Mouse (Mus musculus): ENCODE measurements around the gene Rgs11. TPM values are rescaled to one million over a fixed set of nuclear protein-coding genes. Genes with fewer than 3 reads are reported as not detected.
A peak's percentile ranks its signal among the peaks of the same experiment; 100 is the strongest.
"Not testable (repeated sequence)": the region's sequence is repeated elsewhere in the genome, so short reads cannot be mapped to it uniquely, and the experiment has no call there.

Gene Rgs11
- polyA plus RNA-seq (2015; fragmentation: Nextera tagmentation; extraction: Ambion mirVana), result 2.0 and 3.0 TPM in 2 replicates

- 4% methylated on average over 22 of the region's 22 CpGs for WGBS
- H3K4me1 ChIP-seq (replicated peaks), result peaks cover 28% of the 10 kb centered on the region
- H3K9me3 ChIP-seq, result no peaks in the 10 kb centered on the region
- peak within 1 kb of the TSS; percentile 93 for H3K4me2 ChIP-seq (replicated peaks)
- peaks cover 72% of the 10 kb centered on the region for H3K27me3 ChIP-seq
- peak within 1 kb of the TSS; percentile 59 for H3K4me3 ChIP-seq (replicated peaks)
- H3K9ac ChIP-seq (replicated peaks), result peak within 1 kb of the TSS; percentile 17
- no peak for ATAC-seq
- H3K27ac ChIP-seq, result no peak within 1 kb of the TSS
- H3K36me3 ChIP-seq, result peaks cover 6% of the 10 kb centered on the region
Measured at GRCm38 (mm10) chr17:26202737-26203136, at the start of gene Rgs11. Gene Rgs11, plus strand, starts transcription at chr17:26202951.

- Histone ChIP-seq H3K9ac (replicated peaks) (no peak overlapping the region), H3K27ac (no peak overlapping the region), H3K4me2 (replicated peaks) (no peak overlapping the region), H3K36me3 (0 out of 2 replicates have a peak, but pooled peaks cover 4% of the 10 kb centered on the region), H3K4me3 (replicated peaks) (no peak overlapping the region), H3K9me3 (no peaks in the 10 kb centered on the region), H3K27me3 (no peaks in the 10 kb centered on the region), H3K4me1 (replicated peaks) (no peaks in the 10 kb centered on the region)
- ATAC-seq, result no peak
- 90% methylated on average over 1 of the region's 1 CpGs for WGBS
Measured at GRCm38 (mm10) chr17:26162736-26163135, 40.0 kb upstream of the Rgs11 start.

GRCm38 (mm10) chr17:26168039-26168438 lies 34.7 kb upstream of the Rgs11 start:
- Histone ChIP-seq H3K4me2 (replicated peaks) (no peak overlapping the region), H3K27me3 (no peaks in the 10 kb centered on the region), H3K9me3 (no peaks in the 10 kb centered on the region), H3K4me3 (replicated peaks) (no peak overlapping the region), H3K36me3 (0 out of 2 replicates have a peak, but pooled peaks cover 8% of the 10 kb centered on the region), H3K9ac (replicated peaks) (no peak overlapping the region), H3K27ac (no peak overlapping the region), H3K4me1 (replicated peaks) (no peaks in the 10 kb centered on the region)
- no peak for ATAC-seq
- 96% methylated on average over 2 of the region's 2 CpGs for WGBS

GRCm38 (mm10) chr17:26175248-26175647 lies 27.5 kb upstream of the Rgs11 start:
- not testable (repeated sequence) for H3K4me3 ChIP-seq (replicated peaks); H3K4me2 ChIP-seq (replicated peaks); ATAC-seq; H3K9me3 ChIP-seq; H3K9ac ChIP-seq (replicated peaks); H3K27ac ChIP-seq; H3K27me3 ChIP-seq; H3K4me1 ChIP-seq (replicated peaks)
- 92% methylated on average over 2 of the region's 2 CpGs for WGBS
- H3K36me3 ChIP-seq, result peaks cover 51% of the 10 kb centered on the region

GRCm38 (mm10) chr17:26178611-26179010 lies 24.1 kb upstream of the Rgs11 start:
- Histone ChIP-seq H3K27ac (no peak overlapping the region), H3K27me3 (no peaks in the 10 kb centered on the region), H3K36me3 (peaks cover 61% of the 10 kb centered on the region), H3K9ac (replicated peaks) (no peak overlapping the region), H3K4me1 (replicated peaks) (no peaks in the 10 kb centered on the region), H3K9me3 (no peaks in the 10 kb centered on the region), H3K4me3 (replicated peaks) (no peak overlapping the region), H3K4me2 (replicated peaks) (no peak overlapping the region)
- ATAC-seq, result no peak

- ATAC-seq, result no peak
- no peak overlapping the region for H3K9ac ChIP-seq (replicated peaks)
- no peak overlapping the region for H3K4me2 ChIP-seq (replicated peaks)
- H3K4me3 ChIP-seq (replicated peaks), result no peak overlapping the region
- no peaks in the 10 kb centered on the region for H3K27me3 ChIP-seq
- no peaks in the 10 kb centered on the region for H3K9me3 ChIP-seq
- no peaks in the 10 kb centered on the region for H3K4me1 ChIP-seq (replicated peaks)
- H3K36me3 ChIP-seq, result peaks cover 63% of the 10 kb centered on the region
- H3K27ac ChIP-seq, result no peak overlapping the region
- 95% methylated on average over 3 of the region's 3 CpGs for WGBS
Measured at GRCm38 (mm10) chr17:26181179-26181578, 21.6 kb upstream of the Rgs11 start.

GRCm38 (mm10) chr17:26187592-26187991 lies 15.2 kb upstream of the Rgs11 start:
- Histone ChIP-seq H3K4me3 (replicated peaks) (no peak overlapping the region), H3K9ac (replicated peaks) (no peak overlapping the region), H3K27me3 (no peaks in the 10 kb centered on the region), H3K36me3 (peaks cover 97% of the 10 kb centered on the region), H3K9me3 (no peaks in the 10 kb centered on the region), H3K27ac (no peak overlapping the region), H3K4me1 (replicated peaks) (no peaks in the 10 kb centered on the region), H3K4me2 (replicated peaks) (no peak overlapping the region)
- ATAC-seq, result no peak
- 97% methylated on average over 5 of the region's 5 CpGs for WGBS

- Histone ChIP-seq H3K4me2 (replicated peaks) (no peak overlapping the region), H3K27me3 (no peaks in the 10 kb centered on the region), H3K4me1 (replicated peaks) (no peaks in the 10 kb centered on the region), H3K9ac (replicated peaks) (no peak overlapping the region), H3K9me3 (no peaks in the 10 kb centered on the region), H3K27ac (no peak overlapping the region), H3K36me3 (peaks cover 97% of the 10 kb centered on the region), H3K4me3 (replicated peaks) (no peak overlapping the region)
- whole genome bisulfite sequencing, result 93% methylated on average over 11 of the region's 11 CpGs
- ATAC-seq, result no peak
Measured at GRCm38 (mm10) chr17:26188091-26188805, 14.5 kb upstream of the Rgs11 start.

- WGBS, result 92% methylated on average over 7 of the region's 7 CpGs
Measured at GRCm38 (mm10) chr17:26191486-26191885, 11.3 kb upstream of the Rgs11 start.

GRCm38 (mm10) chr17:26192481-26193190 lies 10.1 kb upstream of the Rgs11 start:
- H3K9me3 ChIP-seq, result no peaks in the 10 kb centered on the region
- H3K4me2 ChIP-seq (replicated peaks), result no peak overlapping the region
- no peak for ATAC-seq
- H3K9ac ChIP-seq (replicated peaks), result no peak overlapping the region
- H3K27ac ChIP-seq, result no peak overlapping the region
- no peak overlapping the region for H3K4me3 ChIP-seq (replicated peaks)
- no peaks in the 10 kb centered on the region for H3K4me1 ChIP-seq (replicated peaks)
- 98% methylated on average over 15 of the region's 15 CpGs for WGBS
- H3K27me3 ChIP-seq, result no peaks in the 10 kb centered on the region
- H3K36me3 ChIP-seq, result peaks cover 100% of the 10 kb centered on the region

More at GRCm38 (mm10) chr17:26191486-26191885, 11.3 kb upstream of the Rgs11 start:
- not testable (repeated sequence) for H3K9ac ChIP-seq (replicated peaks); H3K4me1 ChIP-seq (replicated peaks); H3K4me2 ChIP-seq (replicated peaks); H3K27me3 ChIP-seq; ATAC-seq; H3K27ac ChIP-seq; H3K4me3 ChIP-seq (replicated peaks); H3K9me3 ChIP-seq
- H3K36me3 ChIP-seq, result peaks cover 99% of the 10 kb centered on the region

- 81% methylated on average over 4 of the region's 4 CpGs for WGBS
- no peak within 1 kb of the TSS for H3K9ac ChIP-seq (replicated peaks)
- H3K9me3 ChIP-seq, result no peaks in the 10 kb centered on the region
- peaks cover 54% of the 10 kb centered on the region for H3K27me3 ChIP-seq
- H3K4me1 ChIP-seq (replicated peaks), result peaks cover 28% of the 10 kb centered on the region
- H3K4me3 ChIP-seq (replicated peaks), result no peak within 1 kb of the TSS
- H3K27ac ChIP-seq, result no peak within 1 kb of the TSS
- ATAC-seq, result no peak
- peaks cover 44% of the 10 kb centered on the region for H3K36me3 ChIP-seq
- H3K4me2 ChIP-seq (replicated peaks), result no peak within 1 kb of the TSS
Measured at GRCm38 (mm10) chr17:26198892-26199291, 3.9 kb upstream of the Rgs11 start, which contains the start of gene Pdia2. Gene Pdia2, minus strand, starts transcription at chr17:26199087.
